Mouse (Mus musculus): Measurements from ENCODE around the gene Wnt9b.

Gene Wnt9b

GRCm38 (mm10) chr11:103732306-103732705 lies 17.3 kb downstream of the Wnt9b start:
- no peak for DNase-seq (ENCODE audit: extremely low read depth, insufficient read length, low spot score)

DNA sequence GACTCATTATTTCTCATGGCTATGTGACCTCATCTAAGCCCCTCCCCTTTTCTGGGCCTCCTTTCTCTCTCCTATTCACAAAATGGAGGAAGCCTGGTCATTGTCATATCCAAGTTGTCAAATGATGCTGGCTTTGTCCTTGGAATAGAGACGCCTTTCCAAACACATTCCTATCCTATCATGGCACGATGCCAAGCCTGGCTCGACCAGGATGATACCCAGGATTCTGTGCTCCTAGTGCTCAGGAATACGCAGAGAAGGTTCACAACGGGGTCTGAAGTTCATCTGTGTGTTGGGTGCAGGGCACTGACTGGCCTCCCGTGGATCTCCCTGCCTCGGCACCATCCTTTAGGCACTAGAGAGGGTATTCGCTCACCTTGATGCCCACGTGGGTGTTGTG lies 18.0 kb downstream of the Wnt9b start:
- DNase-seq (ENCODE audit: extremely low read depth, insufficient read length, low spot score): no peak

- DNase-seq (ENCODE audit: extremely low read depth, insufficient read length, low spot score): no peak
Measured at GRCm38 (mm10) chr11:103729282-103729985, 20.2 kb downstream of the Wnt9b start.

DNA sequence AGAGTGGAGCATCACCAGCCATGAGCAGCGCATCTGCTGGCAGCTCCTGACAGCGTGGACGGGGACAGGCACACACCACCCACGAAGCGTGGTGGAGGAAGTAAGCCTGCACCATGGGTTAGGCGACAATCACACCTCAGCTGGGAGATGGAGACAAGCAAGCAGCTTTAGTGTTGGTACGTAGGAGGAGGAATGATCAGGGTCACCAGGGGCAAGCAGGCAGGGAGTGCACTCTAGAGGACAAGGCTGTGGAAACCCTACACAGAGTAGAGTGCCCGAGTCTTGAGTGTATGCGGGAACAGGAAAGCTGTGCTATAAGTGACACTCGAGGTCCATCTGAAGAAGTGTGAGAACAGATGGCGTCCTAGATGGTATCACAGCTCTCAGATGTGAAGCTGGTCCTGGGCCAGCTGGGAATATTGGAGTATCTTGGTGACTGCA lies 25.3 kb downstream of the Wnt9b start:
- no peak for DNase-seq (ENCODE audit: extremely low read depth, insufficient read length, low spot score)

DNA sequence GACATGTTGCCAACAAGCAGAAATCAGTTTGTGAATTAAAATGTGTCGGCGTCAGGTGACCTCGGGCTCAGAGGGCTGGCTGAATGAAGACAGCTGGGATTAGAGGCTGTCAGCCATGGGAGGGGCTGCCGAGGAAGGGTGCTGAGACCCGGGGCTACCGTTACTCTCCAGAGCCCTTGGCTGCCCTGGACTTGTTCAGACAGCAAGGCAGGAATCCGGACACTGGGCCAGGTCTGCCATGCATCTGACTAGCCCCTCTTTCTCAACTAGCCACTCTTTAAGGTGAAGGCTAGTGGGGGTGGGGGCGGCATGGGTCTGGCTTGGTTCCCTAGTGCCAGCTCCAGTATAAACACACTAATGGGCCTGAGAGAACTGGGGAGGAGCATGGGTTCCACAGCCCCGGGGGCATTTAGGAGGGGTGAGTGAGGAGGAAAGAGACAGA lies 27.6 kb downstream of the Wnt9b start:
- no peak for DNase-seq (ENCODE audit: extremely low read depth, insufficient read length, low spot score)

DNA sequence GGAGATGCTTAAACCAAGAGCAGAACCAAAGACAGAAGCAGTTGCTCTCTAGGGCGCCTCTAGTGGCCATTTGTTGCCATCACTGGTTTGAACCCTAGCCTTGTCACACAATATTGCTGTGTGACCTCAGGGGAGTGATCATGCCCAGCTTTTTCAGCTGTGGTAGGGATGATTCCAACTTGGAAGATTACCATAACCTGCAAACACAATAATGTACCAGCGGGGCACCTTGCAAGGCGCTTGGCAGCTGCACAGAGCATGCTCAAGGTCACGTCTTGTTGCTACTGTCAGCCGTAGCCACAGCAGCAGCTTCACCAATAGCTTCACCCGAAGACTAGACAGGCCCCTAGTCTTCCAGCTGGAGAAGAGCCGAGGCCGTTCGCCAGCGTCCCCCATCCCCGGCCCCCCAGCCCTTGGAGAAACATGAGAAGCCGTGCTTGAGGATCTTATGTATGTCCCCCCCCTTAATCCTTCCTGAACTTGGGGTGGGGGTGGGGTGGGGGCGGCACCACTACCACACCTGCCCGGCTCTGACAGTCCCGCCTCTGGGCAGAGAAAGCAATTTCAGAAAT lies 28.1 kb downstream of the Wnt9b start:
- DNase-seq (ENCODE audit: extremely low read depth, insufficient read length, low spot score): no peak

DNA sequence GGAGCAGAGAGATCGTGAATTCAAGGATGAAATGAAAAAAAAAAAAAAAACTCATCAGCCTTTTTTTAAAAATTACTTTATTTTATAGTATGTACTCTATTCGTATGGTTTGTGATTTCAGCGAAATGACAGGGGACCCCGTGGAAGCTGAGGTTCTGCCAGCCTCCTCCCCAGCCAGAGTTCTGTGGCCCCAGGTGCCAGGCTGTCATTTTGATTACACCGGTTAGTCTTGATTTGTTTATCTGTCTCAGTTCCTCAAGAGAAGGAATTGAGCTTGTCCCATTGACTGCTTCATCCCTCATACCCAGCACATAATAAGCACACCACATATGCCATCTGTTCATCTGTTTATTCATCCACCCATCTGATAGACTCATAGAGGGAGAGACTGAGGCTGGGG lies 30.2 kb downstream of the Wnt9b start:
- no peak for DNase-seq (ENCODE audit: extremely low read depth, insufficient read length, low spot score)

DNA sequence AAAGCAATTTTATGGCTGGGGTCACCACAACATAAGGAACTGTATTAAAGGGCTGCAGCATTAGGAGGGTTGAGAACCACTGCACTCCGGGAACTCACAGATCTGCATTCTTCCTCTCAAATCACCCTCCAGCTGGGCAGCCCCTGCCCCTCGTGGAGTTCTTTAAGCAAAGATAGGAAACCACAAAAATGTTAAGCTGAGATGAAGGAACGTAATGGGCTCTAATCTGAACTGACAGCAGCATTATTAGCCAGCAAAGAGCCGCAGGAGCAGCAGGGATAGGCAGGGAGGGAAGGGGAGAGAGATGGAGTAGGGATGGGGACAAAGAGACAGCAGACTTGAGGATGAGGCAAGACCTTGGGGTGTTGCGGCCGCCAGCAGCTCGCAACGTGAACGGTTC lies 32.6 kb downstream of the Wnt9b start:
- no peak for DNase-seq (ENCODE audit: extremely low read depth, insufficient read length, low spot score)

- no peak for DNase-seq (ENCODE audit: extremely low read depth, insufficient read length, low spot score)
Measured at GRCm38 (mm10) chr11:103714074-103714473, 35.5 kb downstream of the Wnt9b start.

DNA sequence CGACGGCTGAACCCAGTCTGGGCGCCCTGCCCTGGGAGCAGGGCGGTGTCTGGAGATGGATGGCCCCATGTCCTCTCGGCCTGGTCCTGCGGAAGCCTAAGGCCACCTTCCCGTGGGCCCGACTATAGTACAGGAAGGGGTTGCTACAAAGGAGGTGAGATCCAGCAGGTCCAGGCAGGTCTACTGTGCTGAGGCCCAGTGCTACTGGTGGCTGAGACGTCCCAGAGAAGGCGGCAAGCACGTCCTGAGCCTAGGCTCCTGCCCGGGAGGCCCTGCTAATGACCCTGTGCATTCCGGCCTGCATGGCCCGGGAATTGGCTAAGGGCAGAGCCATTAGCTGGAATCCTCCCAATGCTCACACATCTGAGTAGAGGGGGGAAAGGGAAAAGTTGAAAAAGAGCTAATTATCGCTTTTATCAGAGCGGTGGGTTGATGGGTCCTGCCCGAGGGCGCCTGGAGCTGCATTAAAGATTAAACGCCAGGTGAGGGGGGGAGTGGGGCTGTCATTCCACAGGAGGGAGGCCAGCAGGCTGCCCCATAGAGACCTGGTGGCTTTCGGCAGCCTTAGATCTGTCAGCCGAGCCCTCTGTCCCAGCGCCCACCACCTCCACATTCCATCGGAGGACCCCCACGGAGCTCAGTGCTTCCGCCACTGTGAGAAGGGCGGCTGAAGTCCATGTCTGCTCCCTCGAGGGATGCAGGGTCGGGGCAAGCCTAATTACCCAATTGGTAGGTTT lies 37.6 kb downstream of the Wnt9b start:
- DNase-seq (ENCODE audit: extremely low read depth, insufficient read length, low spot score): no peak

- DNase-seq (ENCODE audit: extremely low read depth, insufficient read length, low spot score): no peak
Measured at GRCm38 (mm10) chr11:103709982-103710381, 39.6 kb downstream of the Wnt9b start.

DNA sequence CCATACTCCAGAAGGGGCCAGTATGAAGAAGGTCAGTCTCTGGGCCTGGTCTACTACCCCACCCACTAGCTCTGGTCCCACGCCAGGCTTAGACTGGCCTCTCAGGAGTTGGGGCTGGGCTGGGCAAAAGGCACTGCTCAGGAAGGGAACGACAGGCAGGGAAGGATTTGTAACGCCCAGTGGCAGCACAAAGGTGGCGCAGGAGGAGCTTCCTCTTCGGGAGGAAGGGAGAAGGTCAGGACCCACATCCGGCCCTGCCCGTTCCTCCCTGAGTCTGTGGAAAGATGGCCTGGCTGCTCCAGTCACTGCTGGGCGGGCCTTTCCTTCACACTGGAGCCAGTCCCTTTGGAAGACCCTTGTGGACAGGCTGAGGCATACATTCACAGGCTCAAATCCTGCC lies 42.6 kb downstream of the Wnt9b start:
- no peak for DNase-seq (ENCODE audit: extremely low read depth, insufficient read length, low spot score)

GRCm38 (mm10) chr11:103698226-103698625 lies 51.4 kb downstream of the Wnt9b start:
- DNase-seq (ENCODE audit: extremely low read depth, insufficient read length, low spot score): no peak

GRCm38 (mm10) chr11:103697565-103698176 lies 52.0 kb downstream of the Wnt9b start, which contains the start of gene Gosr2:
Gene Gosr2 (minus strand): TSS chr11:103697898.
- DNase-seq (ENCODE audit: extremely low read depth, insufficient read length, low spot score): peak; percentile 97

- no peak for DNase-seq (ENCODE audit: extremely low read depth, insufficient read length, low spot score)
Measured at GRCm38 (mm10) chr11:103696851-103697564, 52.6 kb downstream of the Wnt9b start.

DNA sequence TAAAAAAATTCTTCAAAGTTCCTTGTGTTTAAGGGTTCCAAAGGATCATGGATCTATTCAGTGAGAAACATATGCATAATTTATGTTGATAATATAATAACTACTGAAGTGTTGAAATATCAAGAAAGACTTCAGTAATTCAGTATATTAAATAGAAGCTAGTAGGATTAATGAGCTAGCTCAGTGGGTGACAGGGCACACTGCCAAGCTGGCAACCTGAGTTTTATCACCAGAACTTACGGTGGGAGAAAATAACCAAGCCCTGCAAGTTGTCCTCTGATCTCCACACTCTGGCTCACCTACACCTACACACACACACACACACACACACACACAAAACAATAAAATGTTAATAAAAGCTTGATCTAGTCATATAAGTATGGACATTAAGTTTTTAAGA lies 56.4 kb downstream of the Wnt9b start:
- DNase-seq (ENCODE audit: extremely low read depth, insufficient read length, low spot score): no peak

- no peak for DNase-seq (ENCODE audit: extremely low read depth, insufficient read length, low spot score)
Measured at GRCm38 (mm10) chr11:103691036-103691435, 58.6 kb downstream of the Wnt9b start.

GRCm38 (mm10) chr11:103688980-103689378 lies 60.6 kb downstream of the Wnt9b start:
- DNase-seq (ENCODE audit: extremely low read depth, insufficient read length, low spot score): no peak

DNA sequence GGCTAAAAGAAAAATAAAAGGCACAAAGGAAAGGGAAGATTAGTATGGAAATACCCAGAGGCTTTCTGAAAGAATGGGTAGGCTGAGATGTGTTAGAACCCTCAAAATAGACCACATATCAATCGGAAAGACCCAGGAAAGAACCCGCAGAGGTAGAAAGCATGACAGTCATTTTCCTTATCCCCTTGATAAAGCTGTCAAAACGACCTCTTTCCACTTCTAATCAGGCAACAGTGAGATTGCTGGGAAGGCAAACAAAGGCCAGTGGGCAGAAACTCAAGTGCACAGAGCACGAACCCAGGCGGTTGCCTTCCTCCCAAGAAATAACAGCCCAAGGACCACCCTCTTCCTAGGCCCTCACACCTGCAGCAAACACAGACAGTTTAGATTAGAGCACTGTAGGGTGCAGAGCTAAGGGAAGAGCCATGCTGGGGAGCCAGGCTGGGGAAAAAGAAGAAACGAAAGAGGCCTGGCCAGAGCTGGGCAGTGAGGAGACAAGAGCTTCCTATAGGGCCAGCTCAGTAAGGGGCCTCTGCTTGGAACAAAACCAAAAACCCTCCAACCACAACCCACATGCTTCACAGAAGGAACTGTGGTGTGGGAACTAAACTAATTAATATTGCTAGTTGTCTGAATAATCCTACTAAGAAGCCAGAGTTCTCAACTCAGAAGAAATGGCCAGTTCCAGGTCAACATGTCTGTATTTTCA lies 61.2 kb downstream of the Wnt9b start:
- no peak for DNase-seq (ENCODE audit: extremely low read depth, insufficient read length, low spot score)

DNA sequence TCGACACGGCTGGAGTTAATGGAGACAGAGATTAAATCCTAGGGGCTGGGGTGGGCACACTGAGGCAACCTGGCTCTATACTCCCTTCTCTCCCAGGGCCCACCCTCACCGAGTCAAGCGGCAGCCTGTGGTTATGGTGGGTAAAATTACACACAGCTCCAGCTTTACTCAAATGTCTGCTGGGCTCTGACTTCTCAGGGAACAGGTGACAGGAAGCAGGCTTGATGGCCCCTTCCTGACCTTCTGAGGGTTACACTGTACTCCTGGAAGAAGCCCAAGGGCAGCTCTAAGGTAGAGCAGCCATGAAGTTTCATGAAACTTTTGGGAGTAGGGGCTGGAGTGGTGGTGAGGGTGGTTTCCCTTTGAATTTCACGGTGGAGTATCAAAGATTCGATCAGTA lies 62.9 kb downstream of the Wnt9b start:
- no peak for DNase-seq (ENCODE audit: extremely low read depth, insufficient read length, low spot score)

Measured in 3134 (cell line).